Mouse (Mus musculus) left cerebral cortex, postnatal 4 days (tissue): ENCODE results near the gene Gtpbp6. TPM values are rescaled to one million over a fixed set of nuclear protein-coding genes. Genes with fewer than 3 reads are reported as not detected.
"Not testable (repeated sequence)": the region's sequence is repeated elsewhere in the genome, so short reads cannot be mapped to it uniquely, and the experiment has no call there.

Experiments used
- DNase-seq: peaks from one replicate; pipeline ENCODE4 v3.0.0-alpha.2; 2022
- intact Hi-C: fragments of 180-260 bp; cut with DNase I; formaldehyde crosslinking; loops from one replicate; pipeline ENCODE4 v1.15.1; 2025
- total RNA-seq, 2 experiments: library from RNA; stranded (reverse); gene quantifications; 2 replicates each; pipeline ENCODE4 v1.2.3; 2021

Gene Gtpbp6
- total RNA-seq, result 10 to 100 TPM; 92.2 to 94.7 TPM

GRCm38 (mm10) chr5:110107581-110108304 is at the start of gene Gtpbp6:
TSS of gene Gtpbp6 (minus strand) at chr5:110108197.
- intact Hi-C loops, result loop anchor here (5.0 kb wide), 1 partner anchor 550 kb away; the partner anchor contains the start of gene Crlf2
- peak; percentile 97 for DNase-seq

- intact Hi-C loops, result no loop called here
These were observed 35.0 kb upstream of the Gtpbp6 start for GRCm38 (mm10) chr5:110143007-110143406.

GRCm38 (mm10) chr5:110142309-110142708 is 34.3 kb upstream of the Gtpbp6 start:
- DNase-seq, result no peak
- intact Hi-C loops, result no loop called here

More at GRCm38 (mm10) chr5:110143007-110143406, 35.0 kb upstream of the Gtpbp6 start:
- DNase-seq, result no peak

- intact Hi-C loops, result no loop called here
- DNase-seq, result no peak
These were observed 32.4 kb upstream of the Gtpbp6 start for GRCm38 (mm10) chr5:110140424-110140823.

GRCm38 (mm10) chr5:110139325-110139724 is 31.3 kb upstream of the Gtpbp6 start:
- intact Hi-C loops, result loop anchor here (5.0 kb wide), 1 partner anchor 632 kb away; no protein-coding TSS in a partner anchor
- DNase-seq, result no peak

GRCm38 (mm10) chr5:110137816-110138215 is 29.8 kb upstream of the Gtpbp6 start:
- no peak for DNase-seq
- intact Hi-C loops, result loop anchor here (5.0 kb wide), 1 partner anchor 631 kb away; no protein-coding TSS in a partner anchor

- DNase-seq, result no peak
- intact Hi-C loops, result loop anchor here (5.0 kb wide), 1 partner anchor 629 kb away; no protein-coding TSS in a partner anchor
These were observed 28.1 kb upstream of the Gtpbp6 start for GRCm38 (mm10) chr5:110136087-110136464.

GRCm38 (mm10) chr5:110135293-110136086 is 27.5 kb upstream of the Gtpbp6 start, which contains the start of gene Chfr:
TSS of gene Chfr (plus strand) at chr5:110135842.
- intact Hi-C loops, result loop anchor here (5.0 kb wide), 1 partner anchor 628 kb away; no protein-coding TSS in a partner anchor
- DNase-seq, result peak; percentile 100

GRCm38 (mm10) chr5:110122380-110122779 is 14.4 kb upstream of the Gtpbp6 start:
- DNase-seq, intact Hi-C loops: not testable (repeated sequence)

GRCm38 (mm10) chr5:110109991-110110441 is 2.0 kb upstream of the Gtpbp6 start, which contains the start of gene Zfp605:
TSS of gene Zfp605 (plus strand) at chr5:110110092.
- intact Hi-C loops, result loop anchor here (5.0 kb wide), 1 partner anchor 553 kb away; the partner anchor contains the start of gene Crlf2
- DNase-seq, result peak; percentile 93

GRCm38 (mm10) chr5:110108305-110108628 is 270 bp upstream of the Gtpbp6 start:
- intact Hi-C loops, result loop anchor here (5.0 kb wide), 1 partner anchor 551 kb away; the partner anchor contains the start of gene Crlf2
- no peak for DNase-seq

- DNase-seq, result peak; percentile 34
- intact Hi-C loops, result loop anchor here (5.0 kb wide), 1 partner anchor 550 kb away; the partner anchor contains the start of gene Crlf2
These were observed 964 bp downstream of the Gtpbp6 start for GRCm38 (mm10) chr5:110106901-110107564.

GRCm38 (mm10) chr5:110106140-110106871 is 1.7 kb downstream of the Gtpbp6 start:
- DNase-seq, result no peak
- intact Hi-C loops, result loop anchor here (5.0 kb wide), 1 partner anchor 549 kb away; the partner anchor contains the start of gene Crlf2

- intact Hi-C loops, result loop anchor here (5.0 kb wide), 1 partner anchor 547 kb away; the partner anchor contains the start of gene Crlf2
- no peak for DNase-seq
These were observed 3.2 kb downstream of the Gtpbp6 start for GRCm38 (mm10) chr5:110104616-110105380.

- intact Hi-C loops, result no loop called here
- DNase-seq, result no peak
These were observed 3.9 kb downstream of the Gtpbp6 start for GRCm38 (mm10) chr5:110103901-110104615.

- intact Hi-C loops, result no loop called here
- DNase-seq, result no peak
These were observed 5.0 kb downstream of the Gtpbp6 start for GRCm38 (mm10) chr5:110102853-110103625.

- DNase-seq, result no peak
- intact Hi-C loops, result no loop called here
These were observed 5.6 kb downstream of the Gtpbp6 start for GRCm38 (mm10) chr5:110102429-110102828.
